Mouse (Mus musculus) myocyte (in vitro differentiated cells): ENCODE results near the gene Eif2ak1.

Experiments used
- CEBPB ChIP-seq: IDR thresholded peaks from 2 replicates; pipeline ENCODE4 v1.6.1; 2011; ENCODE audit warnings: mild to moderate bottlenecking, moderate library complexity; ENCODE audit not compliant: poor library complexity, insufficient read depth, severe bottlenecking
- E2F4 ChIP-seq: IDR thresholded peaks from one replicate; pipeline ENCODE4 v1.6.1; 2011; ENCODE audit warnings: mild to moderate bottlenecking, control low read depth, moderate library complexity; ENCODE audit not compliant: insufficient read depth
- MYOD1 ChIP-seq, 3 experiments: IDR thresholded peaks; one replicate each; pipeline ENCODE4 v1.6.1; 2011; ENCODE audit warnings: control low read depth in 2 of 3, low read depth in 2 of 3, mild to moderate bottlenecking in 2 of 3, moderate library complexity in 1 of 3; ENCODE audit not compliant: insufficient read length in 2 of 3, control insufficient read depth in 1 of 3
- MYOG ChIP-seq, 3 experiments: IDR thresholded peaks; one replicate each; pipeline ENCODE4 v1.6.1; 2011; ENCODE audit warnings: control low read depth in 2 of 3, low read depth in 2 of 3, mild to moderate bottlenecking in 2 of 3; ENCODE audit not compliant: insufficient read length in 2 of 3, control insufficient read depth in 1 of 3, insufficient read depth in 1 of 3
- POLR2A ChIP-seq: IDR thresholded peaks from one replicate; pipeline ENCODE4 v1.6.1; 2011; ENCODE audit warnings: low read depth, mild to moderate bottlenecking, control low read depth, moderate library complexity; ENCODE audit not compliant: insufficient read length
- POLR2AphosphoS2 ChIP-seq: IDR thresholded peaks from one replicate; pipeline ENCODE4 v1.6.1; 2011; ENCODE audit warnings: low read depth, control low read depth; ENCODE audit not compliant: insufficient read length
- TCF12 ChIP-seq: IDR thresholded peaks from one replicate; pipeline ENCODE4 v1.6.1; 2011; ENCODE audit warnings: mild to moderate bottlenecking, control low read depth; ENCODE audit not compliant: poor library complexity, insufficient read depth, severe bottlenecking
- USF1 ChIP-seq: IDR thresholded peaks from one replicate; pipeline ENCODE4 v1.6.1; 2011; ENCODE audit warnings: low read depth, mild to moderate bottlenecking, control low read depth, moderate library complexity

DNA sequence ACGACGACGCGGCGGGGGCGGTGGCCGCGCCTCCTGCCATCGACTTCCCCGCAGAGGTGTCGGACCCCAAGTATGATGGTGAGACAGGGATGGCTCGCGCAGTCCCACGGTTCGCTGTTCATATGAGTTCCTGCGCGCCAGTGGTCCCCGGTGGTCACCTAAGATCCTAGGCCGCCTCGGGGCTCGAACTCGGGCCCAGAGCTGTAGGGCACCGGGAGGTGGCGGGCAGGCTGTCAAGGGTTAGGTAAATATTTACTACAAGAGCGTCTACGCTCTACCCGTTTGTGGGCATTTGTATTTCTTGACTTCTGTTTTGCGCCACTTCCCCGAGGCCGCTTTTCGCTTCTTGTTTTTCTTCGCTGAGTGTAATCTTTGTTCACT, 333 bp downstream of the Eif2ak1 start:
- TF ChIP-seq POLR2A (no peak), CEBPB (no peak), MYOG (IDR thresholded peaks at IDR 0.05; ENCODE audit: control insufficient read depth in 1 of 3, insufficient read depth in 1 of 3, insufficient read length in 2 of 3, low read depth in 2 of 3) (no peak), E2F4 (no peak), USF1 (no peak), POLR2AphosphoS2 (no peak), TCF12 (no peak), MYOD1 (IDR thresholded peaks at IDR 0.05; ENCODE audit: control insufficient read depth in 1 of 3, insufficient read length in 2 of 3, low read depth in 2 of 3) (no peak)
